Mouse (Mus musculus): ENCODE data around the gene Relb. TPM values are rescaled to one million over a fixed set of nuclear protein-coding genes. Genes with fewer than 3 reads are reported as not detected.

The Relb gene
- polyA plus RNA-seq, 1 experiment, result 76.9 TPM

DNA sequence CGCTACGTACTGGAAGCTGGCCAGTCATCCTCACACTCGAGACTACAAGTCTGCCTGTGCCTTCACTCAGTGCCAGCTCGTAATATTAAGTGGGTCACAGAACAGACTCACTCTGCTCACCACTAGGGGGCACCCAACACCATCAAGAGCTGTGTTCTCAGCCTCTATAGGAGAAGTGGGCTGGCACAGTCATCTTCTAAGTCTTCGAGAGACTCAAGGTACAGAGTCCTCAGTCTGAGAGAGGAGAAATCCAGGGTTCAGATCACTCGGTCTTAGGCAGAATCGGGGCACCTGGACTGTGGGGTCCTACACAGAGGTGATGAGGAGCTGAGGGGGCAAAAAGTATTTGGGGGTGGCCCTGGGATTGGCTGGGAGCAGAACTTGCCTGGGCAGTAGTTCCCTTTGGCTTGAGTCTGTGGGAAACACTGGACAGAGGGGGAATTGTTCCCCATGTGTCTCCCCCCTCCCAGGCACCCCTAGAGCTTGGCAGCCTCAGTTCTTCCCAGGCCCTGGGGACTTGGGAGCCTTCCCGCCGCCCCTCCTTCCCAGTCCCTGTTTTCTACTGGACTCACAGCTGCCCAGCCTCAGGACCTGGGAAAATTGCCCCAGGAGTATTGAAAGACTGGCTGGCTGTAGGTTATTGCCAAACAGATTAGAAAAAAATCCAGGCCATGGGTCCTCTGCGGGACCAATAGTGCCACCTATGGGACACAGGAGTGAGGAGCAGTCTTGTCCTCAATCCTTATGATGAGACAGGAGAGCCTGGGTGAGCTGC is 39.9 kb upstream of the Relb start:
- Histone ChIP-seq H3K27ac (ENCODE audit: insufficient read depth, low read length) (peak overlapping the region; percentile 72), H3K4me1 (ENCODE audit: control insufficient read depth, insufficient read depth, insufficient read length) (peaks cover 7% of the 10 kb centered on the region; the same call in 1 of the 2 replicates), H3K4me3 (ENCODE audit: extremely low read depth, insufficient read depth, insufficient read length) (no peak overlapping the region), H3K36me3 (ENCODE audit: control insufficient read depth, insufficient read depth, low read length) (no peaks in the 10 kb centered on the region), H3K27me3 (ENCODE audit: control insufficient read depth, insufficient read depth, low read length) (no peaks in the 10 kb centered on the region)
- peak; percentile 88 to 91 for DNase-seq (ENCODE audit: low read depth in 1 of 2, low spot score in 2 of 2)
- TF ChIP-seq CTCF (IDR thresholded peaks at IDR 0.05; ENCODE audit: extremely low read depth, insufficient read depth, insufficient read length, insufficient replicate concordance) (peak; percentile 83; the same call in 1 of the 2 replicates), POLR2A (IDR thresholded peaks at IDR 0.05; ENCODE audit: low read depth, low read length) (no peak; the same call in 1 of the 2 replicates)
- WGBS, result 11% methylated on average over 10 of the region's 10 CpGs

- Histone ChIP-seq H3K27ac (ENCODE audit: insufficient read depth, low read length) (peak overlapping the region; percentile 79), H3K4me1 (ENCODE audit: control insufficient read depth, insufficient read depth, insufficient read length) (peaks cover 12% of the 10 kb centered on the region; the same call in 1 of the 2 replicates)
- TF ChIP-seq POLR2A (IDR thresholded peaks at IDR 0.05; ENCODE audit: low read depth, low read length) (no peak; the same call in 1 of the 2 replicates), CTCF (IDR thresholded peaks at IDR 0.05; ENCODE audit: extremely low read depth, insufficient read depth, insufficient read length, insufficient replicate concordance) (no peak)
These were observed 38.2 kb upstream of the Relb start for GRCm38 (mm10) chr7:19667434-19667833.

GRCm38 (mm10) chr7:19666750-19667149 is 37.5 kb upstream of the Relb start:
- Histone ChIP-seq H3K36me3 (ENCODE audit: control insufficient read depth, insufficient read depth, low read length) (no peaks in the 10 kb centered on the region; the same call in none of the 2 replicates), H3K4me1 (ENCODE audit: control insufficient read depth, insufficient read depth, insufficient read length) (peaks cover 12% of the 10 kb centered on the region; the same call in 1 of the 2 replicates), H3K4me3 (ENCODE audit: extremely low read depth, insufficient read depth, insufficient read length) (no peak overlapping the region), H3K27ac (ENCODE audit: insufficient read depth, low read length) (peak overlapping the region; percentile 79), H3K27me3 (ENCODE audit: control insufficient read depth, insufficient read depth, low read length) (no peaks in the 10 kb centered on the region)
- no peak for TF ChIP-seq POLR2A (IDR thresholded peaks at IDR 0.05; ENCODE audit: low read depth, low read length)
- TF ChIP-seq CTCF (IDR thresholded peaks at IDR 0.05; ENCODE audit: extremely low read depth, insufficient read depth, insufficient read length, insufficient replicate concordance), result no peak
- no peak for DNase-seq (ENCODE audit: low read depth in 1 of 2, low spot score in 2 of 2)
- 89% methylated on average over 3 of the region's 3 CpGs for WGBS

More at GRCm38 (mm10) chr7:19667434-19667833, 38.2 kb upstream of the Relb start:
- WGBS, result 44% methylated on average over 2 of the region's 2 CpGs
- H3K36me3 ChIP-seq (ENCODE audit: control insufficient read depth, insufficient read depth, low read length), result no peaks in the 10 kb centered on the region
- peak; percentile 14 to 36 for DNase-seq (ENCODE audit: low read depth in 1 of 2, low spot score in 2 of 2)
- H3K27me3 ChIP-seq (ENCODE audit: control insufficient read depth, insufficient read depth, low read length), result no peaks in the 10 kb centered on the region
- H3K4me3 ChIP-seq (ENCODE audit: extremely low read depth, insufficient read depth, insufficient read length), result no peak overlapping the region

- TF ChIP-seq POLR2A (IDR thresholded peaks at IDR 0.05; ENCODE audit: low read depth, low read length), result peak; percentile 18
- peak; percentile 21; the same call in 1 of the 2 replicates for TF ChIP-seq CTCF (IDR thresholded peaks at IDR 0.05; ENCODE audit: extremely low read depth, insufficient read depth, insufficient read length, insufficient replicate concordance)
- no peaks in the 10 kb centered on the region for H3K27me3 ChIP-seq (ENCODE audit: control insufficient read depth, insufficient read depth, low read length)
- DNase-seq (ENCODE audit: low read depth in 1 of 2, low spot score in 2 of 2), result peak; percentile 96 to 98
- peaks cover 12% of the 10 kb centered on the region; the same call in 1 of the 2 replicates for H3K4me1 ChIP-seq (ENCODE audit: control insufficient read depth, insufficient read depth, insufficient read length)
- no peaks in the 10 kb centered on the region; the same call in none of the 2 replicates for H3K36me3 ChIP-seq (ENCODE audit: control insufficient read depth, insufficient read depth, low read length)
- peak within 1 kb of the TSS; percentile 91 for H3K4me3 ChIP-seq (ENCODE audit: extremely low read depth, insufficient read depth, insufficient read length)
- 2% methylated on average over 63 of the region's 63 CpGs for WGBS
- peak within 1 kb of the TSS; percentile 93 for H3K27ac ChIP-seq (ENCODE audit: insufficient read depth, low read length)
These were observed 36.0 kb upstream of the Relb start, which contains the start of gene Clptm1 for GRCm38 (mm10) chr7:19664955-19665841. Clptm1 (minus strand) TSS chr7:19665033.

GRCm38 (mm10) chr7:19664455-19664954 is 35.3 kb upstream of the Relb start:
- H3K27ac ChIP-seq (ENCODE audit: insufficient read depth, low read length), result peak overlapping the region; percentile 14; the same call in 1 of the 2 replicates
- H3K4me3 ChIP-seq (ENCODE audit: extremely low read depth, insufficient read depth, insufficient read length), result peak overlapping the region; percentile 91
- H3K27me3 ChIP-seq (ENCODE audit: control insufficient read depth, insufficient read depth, low read length), result no peaks in the 10 kb centered on the region
- H3K4me1 ChIP-seq (ENCODE audit: control insufficient read depth, insufficient read depth, insufficient read length), result peaks cover 12% of the 10 kb centered on the region; the same call in 1 of the 2 replicates
- no peak for DNase-seq (ENCODE audit: low read depth in 1 of 2, low spot score in 2 of 2)
- peaks cover 2% of the 10 kb centered on the region for H3K36me3 ChIP-seq (ENCODE audit: control insufficient read depth, insufficient read depth, low read length)
- under 1% methylated on average over 36 of the region's 37 CpGs for WGBS
- TF ChIP-seq CTCF (IDR thresholded peaks at IDR 0.05; ENCODE audit: extremely low read depth, insufficient read depth, insufficient read length, insufficient replicate concordance) (no peak), POLR2A (IDR thresholded peaks at IDR 0.05; ENCODE audit: low read depth, low read length) (no peak)

GRCm38 (mm10) chr7:19663940-19664339 is 34.7 kb upstream of the Relb start:
- Histone ChIP-seq H3K27ac (ENCODE audit: insufficient read depth, low read length) (no peak overlapping the region), H3K4me1 (ENCODE audit: control insufficient read depth, insufficient read depth, insufficient read length) (peaks cover 8% of the 10 kb centered on the region; the same call in 1 of the 2 replicates), H3K36me3 (ENCODE audit: control insufficient read depth, insufficient read depth, low read length) (peaks cover 2% of the 10 kb centered on the region), H3K27me3 (ENCODE audit: control insufficient read depth, insufficient read depth, low read length) (no peaks in the 10 kb centered on the region), H3K4me3 (ENCODE audit: extremely low read depth, insufficient read depth, insufficient read length) (peak overlapping the region; percentile 91)
- TF ChIP-seq POLR2A (IDR thresholded peaks at IDR 0.05; ENCODE audit: low read depth, low read length) (no peak), CTCF (IDR thresholded peaks at IDR 0.05; ENCODE audit: extremely low read depth, insufficient read depth, insufficient read length, insufficient replicate concordance) (no peak)
- WGBS, result 26% methylated on average over 8 of the region's 8 CpGs
- no peak for DNase-seq (ENCODE audit: low read depth in 1 of 2, low spot score in 2 of 2)

Data from spleen, adult 2 months (tissue).